Mouse (Mus musculus) hindbrain, embryonic 11.5 days (tissue): ENCODE results near the gene Birc2. TPM values are rescaled to one million over a fixed set of nuclear protein-coding genes. Genes with fewer than 3 reads are reported as not detected.

ENCODE experiments used
- ATAC-seq: fragments of 200-750 bp; cut with Nextera tagmentation; 2 replicates; pipeline ENCODE4 v1.8.0; 2017; ENCODE audit warnings: mild to moderate bottlenecking, moderate TSS enrichment, moderate library complexity; ENCODE audit not compliant: low FRiP score
- DNase-seq: peaks from one replicate; pipeline ENCODE4 v3.0.0-alpha.2; 2015; ENCODE audit warnings: low spot score
- H3K27ac ChIP-seq: fragments of 300-500 bp; sonication (generic); 2 replicates; pipeline ENCODE4 v1.5.1; 2014; ENCODE audit warnings: mild to moderate bottlenecking, low read depth, low read length
- H3K27me3 ChIP-seq: fragments of 300-500 bp; sonication (generic); 2 replicates; pipeline ENCODE4 v1.6.1; 2014; ENCODE audit warnings: mild to moderate bottlenecking, low read length, moderate library complexity, mixed read lengths; ENCODE audit not compliant: control insufficient read depth, insufficient read depth
- H3K36me3 ChIP-seq: fragments of 300-500 bp; sonication (generic); 2 replicates; pipeline ENCODE4 v1.6.1; 2014; ENCODE audit warnings: mild to moderate bottlenecking, low read length, moderate library complexity, mixed read lengths; ENCODE audit not compliant: control insufficient read depth, insufficient read depth
- H3K4me1 ChIP-seq: fragments of 300-500 bp; sonication (generic); replicated peaks from 2 replicates; pipeline ENCODE4 v1.6.1; 2014; ENCODE audit warnings: low read length, mixed read lengths; ENCODE audit not compliant: control insufficient read depth, insufficient read depth
- H3K4me2 ChIP-seq: fragments of 300-500 bp; sonication (generic); replicated peaks from 2 replicates; pipeline ENCODE4 v1.6.1; 2014; ENCODE audit warnings: mild to moderate bottlenecking, low read depth, low read length
- H3K4me3 ChIP-seq: fragments of 300-500 bp; sonication (generic); 2 replicates; pipeline ENCODE4 v1.5.1; 2014; ENCODE audit warnings: low read depth, low read length
- H3K9ac ChIP-seq: fragments of 300-500 bp; sonication (generic); 2 replicates; pipeline ENCODE4 v1.6.1; 2014; ENCODE audit warnings: low read depth, low read length
- H3K9me3 ChIP-seq: fragments of 300-500 bp; sonication (generic); 2 replicates; pipeline ENCODE4 v1.6.1; 2016; ENCODE audit warnings: low read length; ENCODE audit not compliant: control insufficient read depth
- WGBS: fragments of 180-500 bp; shearing (Covaris S2); extraction: QIAGEN DNeasy Blood & Tissue Kit; methylation state at CpG from one replicate; pipeline ENCODE4 v1.1.7; 2014; 5-methylcytosine and 5-hydroxymethylcytosine counted together
- polyA plus RNA-seq: library from polyadenylated mRNA; unstranded; fragments of >200 nt; fragmentation: Nextera tagmentation; extraction: Ambion mirVana; gene quantifications from 2 replicates; pipeline ENCODE4 v1.2.1, GENCODE M21; 2014

The Birc2 gene
- polyA plus RNA-seq, 1 experiment from 2014 or later, result 45.3 TPM

DNA sequence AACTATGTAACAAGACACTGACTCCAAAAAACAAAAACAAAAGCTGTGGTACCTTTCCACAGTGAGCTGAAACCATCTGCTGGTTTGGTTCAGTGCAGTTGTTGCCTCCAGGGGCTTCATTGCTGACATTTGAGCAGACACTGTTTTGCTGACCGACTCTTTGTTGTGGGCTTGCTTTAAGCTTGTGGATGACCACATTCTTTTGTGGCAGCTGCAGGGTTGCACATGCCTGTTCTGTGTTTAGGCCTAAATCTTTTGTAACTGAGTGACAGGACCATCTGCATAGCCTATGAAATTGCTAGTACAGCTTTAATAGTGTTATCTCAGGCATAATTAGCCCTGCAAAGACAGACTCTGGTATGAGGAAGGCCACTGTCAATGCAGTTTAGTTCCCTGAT is 52.2 kb downstream of the Birc2 start:
- Histone ChIP-seq H3K4me2 (no peak overlapping the region), H3K27me3 (no peaks in the 10 kb centered on the region), H3K36me3 (no peaks in the 10 kb centered on the region), H3K9me3 (no peaks in the 10 kb centered on the region), H3K4me3 (no peak overlapping the region), H3K4me1 (no peaks in the 10 kb centered on the region), H3K9ac (no peak overlapping the region), H3K27ac (peak overlapping the region; percentile 49; the same call in 1 of the 2 replicates)
- no peak for DNase-seq
- WGBS, result 20% methylated on average over 1 of the region's 1 CpGs
- 0 out of 2 replicates have a peak, but pooled peaks have one; percentile 48 for ATAC-seq

- Histone ChIP-seq H3K9ac (no peak overlapping the region), H3K4me3 (no peak overlapping the region), H3K27ac (peak overlapping the region; percentile 49), H3K36me3 (no peaks in the 10 kb centered on the region), H3K4me2 (no peak overlapping the region), H3K27me3 (no peaks in the 10 kb centered on the region), H3K4me1 (no peaks in the 10 kb centered on the region), H3K9me3 (no peaks in the 10 kb centered on the region)
- ATAC-seq (no peak; the same call in 1 of the 2 replicates), DNase-seq (no peak)
- WGBS, result 85% methylated on average over 15 of the region's 15 CpGs
These were observed 52.8 kb downstream of the Birc2 start for GRCm38 (mm10) chr9:7783823-7784614.

DNA sequence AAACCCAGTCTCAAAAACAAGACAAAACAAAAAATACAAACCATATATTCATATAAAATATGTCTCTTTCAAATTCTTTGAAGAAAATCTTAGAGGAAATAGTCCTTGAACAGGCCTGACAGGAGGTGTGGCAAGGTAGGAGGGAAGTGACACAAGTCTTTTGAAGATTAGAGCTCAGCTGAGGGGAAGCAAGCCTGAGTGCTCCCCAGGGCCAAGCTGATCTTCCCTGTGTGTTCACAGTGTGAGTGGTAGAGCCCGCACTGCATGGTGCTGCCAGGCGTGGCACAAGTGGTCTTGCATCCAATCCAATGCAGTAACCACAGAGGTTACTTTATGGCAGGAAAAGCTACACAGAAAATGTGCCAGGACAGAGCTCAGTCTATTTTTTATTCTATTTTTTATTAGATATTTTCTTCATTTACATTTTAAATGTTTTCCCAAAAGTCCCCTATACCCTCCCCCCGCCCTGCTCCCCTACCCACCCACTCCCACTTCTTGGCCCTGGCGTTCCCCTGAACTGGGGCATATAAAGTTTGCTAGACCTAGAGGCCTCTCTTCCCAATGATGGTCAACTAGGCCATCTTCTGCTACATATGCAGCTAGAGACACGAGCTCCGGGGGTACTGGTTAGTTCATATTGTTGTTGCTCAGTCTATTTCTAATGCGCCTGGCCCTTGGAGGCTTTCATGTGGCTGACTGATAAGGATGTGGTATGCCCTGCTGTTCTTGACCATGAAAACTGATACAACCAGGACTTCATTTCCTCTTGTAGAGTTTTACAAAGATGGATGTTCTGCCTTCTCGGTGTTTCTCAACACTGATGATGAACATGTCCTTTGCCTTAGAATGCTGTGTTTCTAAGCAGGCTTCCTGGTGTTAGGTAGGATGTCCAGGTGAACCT is 56.4 kb downstream of the Birc2 start:
- Histone ChIP-seq H3K36me3 (no peaks in the 10 kb centered on the region), H3K9me3 (no peaks in the 10 kb centered on the region), H3K4me1 (no peaks in the 10 kb centered on the region), H3K4me2 (no peak overlapping the region), H3K27ac (no peak overlapping the region), H3K4me3 (no peak overlapping the region), H3K27me3 (no peaks in the 10 kb centered on the region), H3K9ac (no peak overlapping the region)
- WGBS, result 91% methylated on average over 8 of the region's 8 CpGs
- no peak for DNase-seq
- no peak for ATAC-seq

DNA sequence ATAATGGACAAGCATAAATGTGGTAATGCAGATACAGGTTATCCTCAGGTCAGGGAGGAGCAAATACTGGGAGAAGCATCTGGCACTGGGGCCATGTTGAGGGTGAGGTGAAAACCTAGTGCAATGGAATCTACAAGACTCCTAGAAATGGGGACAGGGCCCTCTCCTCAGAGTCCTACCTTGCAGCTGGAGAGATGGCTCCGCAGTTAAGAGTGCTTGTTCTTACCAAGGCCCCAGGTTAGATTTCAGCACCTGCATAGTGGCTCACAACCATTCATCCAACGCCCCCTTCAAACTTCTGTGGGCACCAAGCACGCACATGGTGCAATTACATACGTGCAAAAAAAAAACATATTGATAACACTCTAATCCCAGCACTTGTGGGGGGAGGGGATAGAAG is 57.1 kb downstream of the Birc2 start:
- Histone ChIP-seq H3K27me3 (no peaks in the 10 kb centered on the region), H3K4me1 (no peaks in the 10 kb centered on the region), H3K9ac (no peak overlapping the region), H3K9me3 (no peaks in the 10 kb centered on the region), H3K4me3 (no peak overlapping the region), H3K4me2 (no peak overlapping the region), H3K27ac (no peak overlapping the region), H3K36me3 (no peaks in the 10 kb centered on the region)
- DNase-seq (no peak), ATAC-seq (no peak)
- WGBS, result 89% methylated on average over 4 of the region's 4 CpGs

- no peaks in the 10 kb centered on the region for H3K9me3 ChIP-seq
- DNase-seq, result no peak
- H3K4me2 ChIP-seq, result no peak overlapping the region
- no peaks in the 10 kb centered on the region for H3K36me3 ChIP-seq
- H3K27me3 ChIP-seq, result no peaks in the 10 kb centered on the region
- H3K9ac ChIP-seq, result no peak overlapping the region
- no peak for ATAC-seq
- H3K4me1 ChIP-seq, result no peaks in the 10 kb centered on the region
- H3K4me3 ChIP-seq, result no peak overlapping the region
- 91% methylated on average over 7 of the region's 7 CpGs for WGBS
- no peak overlapping the region for H3K27ac ChIP-seq
These were observed 58.1 kb downstream of the Birc2 start for GRCm38 (mm10) chr9:7778771-7779170.

GRCm38 (mm10) chr9:7777652-7778051 is 59.2 kb downstream of the Birc2 start:
- 90% methylated on average over 1 of the region's 1 CpGs for WGBS
- H3K9me3 ChIP-seq, result no peaks in the 10 kb centered on the region
- no peaks in the 10 kb centered on the region for H3K27me3 ChIP-seq
- H3K36me3 ChIP-seq, result no peaks in the 10 kb centered on the region
- no peak overlapping the region for H3K27ac ChIP-seq
- H3K4me1 ChIP-seq, result no peaks in the 10 kb centered on the region
- no peak overlapping the region for H3K4me3 ChIP-seq
- no peak overlapping the region for H3K4me2 ChIP-seq
- DNase-seq, result no peak
- ATAC-seq, result no peak
- no peak overlapping the region for H3K9ac ChIP-seq

DNA sequence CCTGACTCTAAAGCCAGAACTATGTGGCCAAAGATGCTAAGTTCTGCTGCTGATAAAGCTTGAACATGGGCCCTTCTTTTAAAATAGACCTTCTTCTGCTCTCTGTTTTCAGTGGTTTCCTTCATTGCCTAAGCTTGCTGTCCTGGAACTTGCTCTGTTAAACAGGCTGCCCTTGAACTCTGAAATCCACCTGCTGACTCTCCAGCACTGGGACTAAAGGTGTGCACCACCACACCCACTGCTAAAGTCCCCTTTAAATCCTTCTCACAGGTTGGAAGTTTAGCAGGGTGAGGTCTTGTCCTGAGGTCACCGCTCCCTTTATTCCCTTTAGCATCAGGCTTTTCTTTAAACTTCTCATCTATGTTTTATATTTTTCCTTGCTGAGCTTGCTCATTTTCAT is 59.9 kb downstream of the Birc2 start:
- no peaks in the 10 kb centered on the region for H3K27me3 ChIP-seq
- H3K4me1 ChIP-seq, result no peaks in the 10 kb centered on the region
- H3K4me2 ChIP-seq, result no peak overlapping the region
- no peak overlapping the region for H3K27ac ChIP-seq
- WGBS, result 100% methylated on average over 1 of the region's 1 CpGs
- ATAC-seq (no peak), DNase-seq (no peak)
- H3K4me3 ChIP-seq, result no peak overlapping the region
- no peaks in the 10 kb centered on the region for H3K9me3 ChIP-seq
- H3K36me3 ChIP-seq, result no peaks in the 10 kb centered on the region
- no peak overlapping the region for H3K9ac ChIP-seq

DNA sequence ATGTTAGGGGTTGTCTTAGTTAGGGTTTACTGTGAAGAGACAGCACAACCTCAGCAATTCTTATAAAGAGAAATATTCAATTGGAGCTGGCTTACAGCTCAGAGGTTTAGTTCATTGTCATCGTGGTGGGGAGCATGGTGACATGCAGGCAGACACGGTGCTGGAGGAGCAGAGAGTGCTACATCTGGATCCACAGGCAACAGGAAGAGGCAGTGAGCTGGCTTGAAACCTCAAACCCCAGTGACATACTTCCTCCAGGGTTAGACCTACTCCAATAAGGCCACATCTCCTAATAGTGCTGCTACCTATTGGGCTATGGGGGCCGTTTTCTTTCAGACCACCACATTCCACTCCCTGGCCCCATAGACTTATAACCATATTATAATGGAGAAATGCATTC is 60.9 kb downstream of the Birc2 start:
- Histone ChIP-seq H3K9ac (no peak overlapping the region), H3K4me3 (no peak overlapping the region), H3K4me2 (no peak overlapping the region), H3K27me3 (no peaks in the 10 kb centered on the region), H3K36me3 (no peaks in the 10 kb centered on the region), H3K9me3 (no peaks in the 10 kb centered on the region), H3K4me1 (no peaks in the 10 kb centered on the region), H3K27ac (no peak overlapping the region)
- ATAC-seq (no peak), DNase-seq (no peak)
- WGBS, result 87% methylated on average over 3 of the region's 3 CpGs
